16 mouse cellular contexts compared by ENCODE assay signal in the genomic region with DNA sequence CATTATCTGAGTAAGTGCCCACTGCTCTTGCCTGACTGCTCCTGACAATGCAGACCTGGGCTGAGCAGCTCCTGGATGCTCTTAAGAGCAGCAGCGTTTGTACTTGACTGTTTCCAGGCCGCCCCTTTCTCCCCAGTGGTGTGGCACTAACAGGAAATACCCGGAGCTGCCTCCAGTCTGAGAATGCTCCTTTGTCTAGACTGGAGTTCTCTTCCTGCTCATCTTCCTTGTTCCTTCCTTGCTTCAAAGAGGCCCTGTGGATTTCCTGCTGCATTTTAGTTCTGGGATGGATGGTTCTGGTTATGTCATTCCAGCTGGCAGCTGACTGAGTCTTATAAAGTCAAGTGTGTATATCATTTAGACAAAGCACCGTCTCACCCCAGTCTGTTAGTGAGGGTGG. TPM values are rescaled to one million over a fixed set of nuclear protein-coding genes. Genes with fewer than 3 reads are reported as not detected.
DNase-seq lines count a peak whose midpoint lies in the region; ATAC-seq and TF ChIP-seq lines count a peak whose summit lies in the region.
"Had no signal": no experiment of that assay in that cellular context is flagged by ENCODE, and none has a peak within 500 bp of the region (broad histone marks: within the 10 kb centered on the region; RNA-seq: fewer than 3 reads in every experiment).

No protein-coding gene starts in this region.

- TF ChIP-seq EP300 in lung, postnatal 0 days (IDR thresholded peaks at IDR 0.05), result no peak

- no peak for TF ChIP-seq CTCF in kidney, postnatal 0 days (IDR thresholded peaks at IDR 0.05; ENCODE audit: low read depth)
- no peak for TF ChIP-seq CTCF in lung, postnatal 0 days (IDR thresholded peaks at IDR 0.05)

- no peak overlapping the region for H3K9ac ChIP-seq in kidney, postnatal 0 days (ENCODE audit: low read depth, low read length)
- H3K9ac ChIP-seq in lung, postnatal 0 days (replicated peaks; ENCODE audit: low read depth), result no peak overlapping the region
- H3K9ac ChIP-seq: midbrain, embryonic 15.5 days had no signal

- H3K9me3 ChIP-seq in kidney, postnatal 0 days (replicated peaks; ENCODE audit: low read length), result no peaks in the 10 kb centered on the region
- H3K9me3 ChIP-seq in lung, postnatal 0 days (ENCODE audit: low read length), result no peaks in the 10 kb centered on the region
- no peaks in the 10 kb centered on the region for H3K9me3 ChIP-seq in embryonic facial prominence, embryonic 10.5 days
- H3K9me3 ChIP-seq: midbrain, embryonic 15.5 days had no signal

- no peaks in the 10 kb centered on the region for H3K4me1 ChIP-seq in kidney, postnatal 0 days (replicated peaks; ENCODE audit: insufficient read depth, low read length)
- H3K4me1 ChIP-seq in lung, postnatal 0 days (ENCODE audit: insufficient read depth, low read depth, low read length), result peaks cover 5% of the 10 kb centered on the region; the same call in 1 of the 2 replicates
- peaks cover 12% of the 10 kb centered on the region; the same call in 1 of the 2 replicates for H3K4me1 ChIP-seq in embryonic facial prominence, embryonic 10.5 days
- H3K4me1 ChIP-seq: midbrain, embryonic 15.5 days had no signal

- no peak overlapping the region for H3K27ac ChIP-seq in kidney, postnatal 0 days
- peak overlapping the region; percentile 14; the same call in 1 of the 2 replicates for H3K27ac ChIP-seq in lung, postnatal 0 days (ENCODE audit: low read length)
- H3K27ac ChIP-seq in embryonic facial prominence, embryonic 10.5 days (replicated peaks), result peak overlapping the region; percentile 20; the same call in 1 of the 2 replicates
- H3K27ac ChIP-seq: midbrain, embryonic 15.5 days had no signal

- no peaks in the 10 kb centered on the region for H3K27me3 ChIP-seq in kidney, postnatal 0 days (ENCODE audit: insufficient read depth, low read length)
- H3K27me3 ChIP-seq in lung, postnatal 0 days (replicated peaks; ENCODE audit: insufficient read depth, low read length), result no peaks in the 10 kb centered on the region
- no peaks in the 10 kb centered on the region for H3K27me3 ChIP-seq in embryonic facial prominence, embryonic 10.5 days (replicated peaks; ENCODE audit: low read depth, poor library complexity, severe bottlenecking)
- H3K27me3 ChIP-seq: midbrain, embryonic 15.5 days; Patski had no signal

- 25% methylated on average over 4 of the region's 4 CpGs for WGBS in kidney, postnatal 0 days
- WGBS in lung, postnatal 0 days, result 19% methylated on average over 4 of the region's 4 CpGs
- 42% methylated on average over 4 of the region's 4 CpGs for WGBS in embryonic facial prominence, embryonic 10.5 days

- no peak for ATAC-seq in kidney, postnatal 0 days (replicated peaks; ENCODE audit: low FRiP score, low read depth)
- ATAC-seq in lung, postnatal 0 days, result peak; percentile 81
- ATAC-seq: inflammation-experienced regulatory T-cells, adult 6 months; midbrain, embryonic 15.5 days; Patski had no signal

- no peak overlapping the region for H3K4me2 ChIP-seq in kidney, postnatal 0 days (ENCODE audit: low read length)
- no peak overlapping the region for H3K4me2 ChIP-seq in lung, postnatal 0 days (replicated peaks; ENCODE audit: low read depth, low read length)
- H3K4me2 ChIP-seq: midbrain, embryonic 15.5 days had no signal

- DNase-seq in kidney, postnatal 0 days (ENCODE audit: low spot score), result peak; percentile 13
- DNase-seq in kidney, adult 8-10 months, result no peak
- DNase-seq in lung, postnatal 0 days (ENCODE audit: low spot score), result peak; percentile 34
- no peak for DNase-seq in lung, postnatal 14 days
- peak; percentile 34 for DNase-seq in embryonic facial prominence, embryonic 10.5 days (ENCODE audit: low spot score)
- DNase-seq in lung, postnatal 4 days, result peak; percentile 39 to 54
- no peak for DNase-seq in cerebellum, postnatal 10 days
- DNase-seq in ovary, postnatal 36 days (ENCODE audit: low spot score), result no peak
- DNase-seq: B cell, adult 2 months; cerebellum, adult 11 months; gastrocnemius, postnatal 10 days; layer of hippocampus, postnatal 36 days; left cerebral cortex, postnatal 4 days had no signal

- no peaks in the 10 kb centered on the region for H3K36me3 ChIP-seq in kidney, postnatal 0 days (ENCODE audit: insufficient read depth, low read length)
- H3K36me3 ChIP-seq in lung, postnatal 0 days (ENCODE audit: insufficient read depth, low read length), result no peaks in the 10 kb centered on the region; the same call in 1 of the 2 replicates
- no peaks in the 10 kb centered on the region for H3K36me3 ChIP-seq in embryonic facial prominence, embryonic 10.5 days (replicated peaks)
- H3K36me3 ChIP-seq: midbrain, embryonic 15.5 days had no signal

- H3K4me3 ChIP-seq in kidney, postnatal 0 days (replicated peaks; ENCODE audit: low read depth, low read length), result no peak overlapping the region
- no peak overlapping the region for H3K4me3 ChIP-seq in lung, postnatal 0 days (ENCODE audit: low read depth, low read length)
- no peak overlapping the region for H3K4me3 ChIP-seq in embryonic facial prominence, embryonic 10.5 days
- H3K4me3 ChIP-seq: midbrain, embryonic 15.5 days had no signal

RNA-seq across cellular contexts. Expression of gene Abhd5, which starts 21.1 kb away (rescaled TPM):
- polyA plus RNA-seq in kidney, postnatal 0 days (2015; fragmentation: Nextera tagmentation; extraction: Ambion mirVana), result 30.3 and 31.6 TPM in 2 replicates
- polyA plus RNA-seq in lung, postnatal 0 days (2015; fragmentation: Nextera tagmentation; extraction: Ambion mirVana), result 56.9 and 57.5 TPM in 2 replicates
- 19.3 and 21.6 TPM in 2 replicates for polyA plus RNA-seq in embryonic facial prominence, embryonic 10.5 days (2016; fragmentation: Nextera tagmentation; extraction: Ambion mirVana)

Comparison
In these comparisons a context has a peak if more than half of its experiments do, and no peak if none do; other contexts are left out.
1. DNase-seq: peak in kidney, postnatal 0 days (single experiment), lung, postnatal 0 days (single experiment), embryonic facial prominence, embryonic 10.5 days (single experiment) and lung, postnatal 4 days (2 of 2); none in kidney, adult 8-10 months (0 of 2), lung, postnatal 14 days (single experiment), cerebellum, postnatal 10 days (0 of 2) and ovary, postnatal 36 days (single experiment).